ENCODE assay signal across 12 mouse cellular contexts in genomic region chr14:76245063-76245396, GRCm38 (mm10).
DNase-seq lines count a peak whose midpoint lies in the region; ATAC-seq and TF ChIP-seq lines count a peak whose summit lies in the region.
"Had no signal": no experiment of that assay in that cellular context is flagged by ENCODE, and none has a peak within 500 bp of the region (broad histone marks: within the 10 kb centered on the region; RNA-seq: fewer than 3 reads in every experiment).

No protein-coding gene starts in this region.

- no peak overlapping the region for H3K9ac ChIP-seq in forebrain, embryonic 14.5 days (ENCODE audit: low read length)
- H3K9ac ChIP-seq in forebrain, postnatal 0 days = no peak overlapping the region
- no peak overlapping the region for H3K9ac ChIP-seq in hindbrain, embryonic 15.5 days
- H3K9ac ChIP-seq: limb, embryonic 15.5 days had no signal

- no peak overlapping the region for H3K4me3 ChIP-seq in forebrain, embryonic 14.5 days (ENCODE audit: low read depth, low read length)
- H3K4me3 ChIP-seq in forebrain, postnatal 0 days (ENCODE audit: low read depth, low read length) = no peak overlapping the region
- peak overlapping the region; percentile 66 for H3K4me3 ChIP-seq in testis, adult 2 months (ENCODE audit: control insufficient read depth, low read depth, low read length)
- H3K4me3 ChIP-seq in hindbrain, embryonic 15.5 days = no peak overlapping the region
- H3K4me3 ChIP-seq: limb, embryonic 15.5 days had no signal

- H3K9me3 ChIP-seq in forebrain, embryonic 14.5 days (replicated peaks; ENCODE audit: control insufficient read depth, low read length) = no peaks in the 10 kb centered on the region
- H3K9me3 ChIP-seq in forebrain, postnatal 0 days (ENCODE audit: low read length) = no peaks in the 10 kb centered on the region
- no peaks in the 10 kb centered on the region for H3K9me3 ChIP-seq in hindbrain, embryonic 15.5 days
- H3K9me3 ChIP-seq: limb, embryonic 15.5 days had no signal

- no peak overlapping the region for H3K27ac ChIP-seq in forebrain, embryonic 14.5 days (ENCODE audit: low read depth, low read length)
- H3K27ac ChIP-seq in forebrain, postnatal 0 days (ENCODE audit: low read depth, low read length) = no peak overlapping the region
- H3K27ac ChIP-seq in testis, adult 2 months (ENCODE audit: control insufficient read depth, insufficient read depth, low read depth, low read length) = no peak overlapping the region
- H3K27ac ChIP-seq in hindbrain, embryonic 15.5 days (replicated peaks) = peak overlapping the region; percentile 70; the same call in 1 of the 2 replicates
- H3K27ac ChIP-seq: limb, embryonic 15.5 days had no signal

- no peak for TF ChIP-seq CTCF in forebrain, postnatal 0 days (IDR thresholded peaks at IDR 0.05; ENCODE audit: low read depth)
- no peak for TF ChIP-seq CTCF in testis, adult 2 months (IDR thresholded peaks at IDR 0.05; ENCODE audit: control insufficient read depth, insufficient read depth, insufficient replicate concordance, low read depth, low read length)

- no peak overlapping the region for H3K4me2 ChIP-seq in forebrain, embryonic 14.5 days (ENCODE audit: low read length)
- no peak overlapping the region for H3K4me2 ChIP-seq in forebrain, postnatal 0 days (ENCODE audit: low read depth)
- H3K4me2 ChIP-seq in hindbrain, embryonic 15.5 days = no peak overlapping the region
- H3K4me2 ChIP-seq: limb, embryonic 15.5 days had no signal

- no peak for TF ChIP-seq POLR2A in testis, adult 2 months (IDR thresholded peaks at IDR 0.05; ENCODE audit: control insufficient read depth, low read depth, low read length)

- WGBS in forebrain, embryonic 14.5 days = 65% methylated on average over 4 of the region's 4 CpGs
- WGBS in forebrain, postnatal 0 days = 67% methylated on average over 4 of the region's 4 CpGs
- WGBS in hindbrain, embryonic 15.5 days = 34% methylated on average over 4 of the region's 4 CpGs

- no peak for ATAC-seq in forebrain, embryonic 14.5 days
- ATAC-seq in forebrain, postnatal 0 days = no peak
- no peak for ATAC-seq in hindbrain, embryonic 15.5 days (ENCODE audit: low FRiP score, low read depth)

- peaks cover 16% of the 10 kb centered on the region for H3K4me1 ChIP-seq in forebrain, embryonic 14.5 days (ENCODE audit: control insufficient read depth, insufficient read depth, low read length)
- no peaks in the 10 kb centered on the region for H3K4me1 ChIP-seq in forebrain, postnatal 0 days (ENCODE audit: insufficient read depth)
- peaks cover 26% of the 10 kb centered on the region for H3K4me1 ChIP-seq in testis, adult 2 months (ENCODE audit: control insufficient read depth, insufficient read depth, low read length)
- H3K4me1 ChIP-seq in hindbrain, embryonic 15.5 days (replicated peaks) = peaks cover 23% of the 10 kb centered on the region

- no peaks in the 10 kb centered on the region for H3K27me3 ChIP-seq in forebrain, embryonic 14.5 days (replicated peaks; ENCODE audit: control insufficient read depth, insufficient read depth, low read length)
- H3K27me3 ChIP-seq in forebrain, postnatal 0 days (ENCODE audit: insufficient read depth, low read length) = no peaks in the 10 kb centered on the region
- no peaks in the 10 kb centered on the region for H3K27me3 ChIP-seq in testis, adult 2 months (ENCODE audit: control insufficient read depth, insufficient read depth, low read length)
- no peaks in the 10 kb centered on the region for H3K27me3 ChIP-seq in hindbrain, embryonic 15.5 days
- H3K27me3 ChIP-seq: limb, embryonic 15.5 days had no signal

- peak; percentile 14 for DNase-seq in forebrain, embryonic 14.5 days (ENCODE audit: low spot score)
- DNase-seq in forebrain, postnatal 0 days = no peak
- DNase-seq in testis, postnatal 14 days (ENCODE audit: low spot score) = no peak
- DNase-seq in testis, postnatal 10 days (ENCODE audit: low spot score) = peak; percentile 35
- no peak for DNase-seq in layer of hippocampus, adult 18-20 months (ENCODE audit: low spot score in 2 of 2)
- no peak for DNase-seq in thymus, postnatal 0 days (ENCODE audit: low spot score)
- DNase-seq: adrenal gland, adult 8-10 months; heart, postnatal 4 days; layer of hippocampus, postnatal 36 days had no signal

- no peaks in the 10 kb centered on the region for H3K36me3 ChIP-seq in forebrain, embryonic 14.5 days (ENCODE audit: control insufficient read depth, insufficient read depth, low read length)
- H3K36me3 ChIP-seq in forebrain, postnatal 0 days (ENCODE audit: insufficient read depth) = no peaks in the 10 kb centered on the region
- H3K36me3 ChIP-seq in testis, adult 2 months (ENCODE audit: control insufficient read depth, insufficient read depth, low read length) = no peaks in the 10 kb centered on the region
- H3K36me3 ChIP-seq in hindbrain, embryonic 15.5 days = no peaks in the 10 kb centered on the region
- H3K36me3 ChIP-seq: limb, embryonic 15.5 days had no signal

Comparison
In these comparisons a context has a peak if more than half of its experiments do, and no peak if none do; other contexts are left out.
1. DNase-seq: peak in forebrain, embryonic 14.5 days (single experiment) and testis, postnatal 10 days (single experiment); none in forebrain, postnatal 0 days (single experiment), testis, postnatal 14 days (single experiment), layer of hippocampus, adult 18-20 months (0 of 2) and thymus, postnatal 0 days (single experiment).